Mouse (Mus musculus): ENCODE data around the gene Jam3.

Gene Jam3

GRCm38 (mm10) chr9:27109533-27110514, 45.4 kb downstream of the Jam3 start:
- peak; percentile 75 for DNase-seq

DNA sequence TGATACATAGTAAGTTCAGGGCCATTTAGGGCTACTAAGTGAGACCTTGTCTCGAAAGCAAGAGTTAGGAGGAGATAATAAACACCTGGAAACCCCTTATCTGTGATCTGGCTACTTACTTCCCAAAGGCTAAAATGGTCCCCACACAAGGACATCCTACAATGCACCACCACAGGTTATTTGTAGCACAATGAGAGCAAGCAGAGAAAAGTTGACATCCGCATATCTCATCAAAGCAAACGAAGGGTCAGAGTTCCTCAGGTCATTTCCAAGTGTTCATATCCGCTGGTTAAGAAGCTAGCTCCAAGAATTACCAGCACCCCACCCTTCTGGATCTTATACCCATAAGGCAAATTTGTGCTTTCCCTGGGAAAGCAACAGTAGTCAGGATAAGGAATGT, 46.8 kb downstream of the Jam3 start:
- DNase-seq = no peak

DNA sequence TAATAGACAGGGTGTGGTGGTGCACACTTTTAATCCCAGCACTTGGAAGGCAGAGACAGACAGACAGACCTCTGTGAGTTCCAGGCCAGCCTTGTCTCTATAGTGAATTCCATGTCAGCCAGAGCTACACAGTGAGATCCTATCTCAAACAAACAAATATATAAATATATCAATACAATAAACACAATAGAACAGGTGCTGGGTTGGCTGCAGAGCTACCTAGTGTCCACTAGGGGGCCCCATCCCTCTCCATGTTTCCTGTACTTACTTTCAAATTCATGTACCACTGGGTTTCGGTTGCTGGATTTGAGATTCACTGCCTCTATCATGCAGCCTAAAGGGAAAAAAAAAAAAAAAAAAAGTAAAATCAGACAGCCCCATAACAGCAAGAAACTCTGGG, 49.1 kb downstream of the Jam3 start:
- DNase-seq = peak; percentile 57

DNA sequence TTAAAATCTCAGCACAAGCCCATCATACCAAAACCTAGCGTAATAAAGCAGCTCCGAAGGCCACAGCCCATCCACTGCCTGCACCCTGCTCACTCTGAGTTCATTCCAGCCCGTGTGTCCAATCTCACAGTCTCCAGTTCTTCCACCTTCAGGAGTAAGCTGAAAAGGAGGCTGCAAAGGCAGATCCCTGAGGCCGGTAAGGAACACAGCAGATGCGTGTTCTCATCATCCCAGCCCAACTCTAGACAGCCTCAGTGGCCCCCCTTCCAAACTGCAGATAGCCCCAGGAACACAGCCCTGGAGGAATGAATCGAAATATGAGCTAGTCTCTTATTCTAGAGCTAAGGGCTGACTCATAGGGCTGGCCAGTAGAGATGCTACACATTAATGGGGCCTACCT, 53.8 kb downstream of the Jam3 start:
- DNase-seq = no peak

- no peak for DNase-seq
Observed at GRCm38 (mm10) chr9:27099474-27099873, 55.7 kb downstream of the Jam3 start.

GRCm38 (mm10) chr9:27098557-27098956, 56.7 kb downstream of the Jam3 start:
- DNase-seq = no peak

- DNase-seq = peak; percentile 10
Observed at GRCm38 (mm10) chr9:27098092-27098491, 57.1 kb downstream of the Jam3 start.

GRCm38 (mm10) chr9:27092916-27093315, 62.3 kb downstream of the Jam3 start:
- DNase-seq = no peak

DNA sequence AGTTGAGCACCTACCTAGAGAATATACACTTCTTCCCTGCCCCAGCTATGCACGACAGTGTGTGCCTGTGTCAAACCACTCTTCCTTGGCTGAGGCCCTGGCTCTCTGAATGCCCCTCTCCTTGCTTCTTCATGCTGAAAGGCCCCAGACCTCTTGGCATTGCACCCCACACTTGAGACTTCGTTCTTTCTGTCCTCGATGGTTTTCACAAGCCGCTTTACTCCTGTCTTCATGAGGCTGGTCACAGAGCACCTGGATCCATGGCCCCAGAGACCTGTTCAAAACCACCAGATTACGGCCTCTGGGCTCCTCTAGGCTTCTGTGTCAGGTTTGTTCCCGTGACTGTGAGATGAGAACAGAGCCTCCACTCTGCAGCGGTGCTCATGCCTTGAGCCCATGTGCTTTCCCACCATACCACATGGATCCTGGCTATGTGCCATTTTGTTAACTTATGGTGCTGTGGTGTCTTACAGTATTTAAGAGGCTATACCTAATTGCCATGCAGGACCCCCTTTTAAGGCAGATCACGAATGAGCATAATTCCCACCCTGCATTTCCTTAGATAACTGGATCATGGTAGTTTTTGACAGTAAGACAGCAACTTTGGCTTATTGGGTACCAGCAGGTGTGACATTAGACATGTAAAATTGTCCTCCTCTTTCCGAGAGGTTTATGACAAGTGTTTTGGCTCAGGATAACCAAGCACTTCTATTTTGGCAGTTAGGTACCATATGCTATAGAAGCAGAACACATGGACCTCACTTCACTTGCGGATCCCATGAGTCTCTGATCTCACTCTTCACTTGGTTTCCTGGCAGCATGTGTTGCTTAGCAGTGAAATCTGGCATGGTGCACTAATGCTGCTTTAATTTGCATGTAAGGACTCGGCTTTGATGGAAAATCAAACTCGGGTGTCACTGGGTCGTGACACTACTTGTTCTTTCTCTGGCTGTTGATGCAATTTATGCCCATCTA, 64.1 kb downstream of the Jam3 start:
- no peak for DNase-seq

GRCm38 (mm10) chr9:27090134-27090533, 65.1 kb downstream of the Jam3 start:
- no peak for DNase-seq

GRCm38 (mm10) chr9:27087402-27087801, 67.8 kb downstream of the Jam3 start:
- DNase-seq = no peak

GRCm38 (mm10) chr9:27086256-27086655, 69.0 kb downstream of the Jam3 start:
- no peak for DNase-seq

GRCm38 (mm10) chr9:27075812-27076211, 79.4 kb downstream of the Jam3 start:
- DNase-seq = no peak

DNA sequence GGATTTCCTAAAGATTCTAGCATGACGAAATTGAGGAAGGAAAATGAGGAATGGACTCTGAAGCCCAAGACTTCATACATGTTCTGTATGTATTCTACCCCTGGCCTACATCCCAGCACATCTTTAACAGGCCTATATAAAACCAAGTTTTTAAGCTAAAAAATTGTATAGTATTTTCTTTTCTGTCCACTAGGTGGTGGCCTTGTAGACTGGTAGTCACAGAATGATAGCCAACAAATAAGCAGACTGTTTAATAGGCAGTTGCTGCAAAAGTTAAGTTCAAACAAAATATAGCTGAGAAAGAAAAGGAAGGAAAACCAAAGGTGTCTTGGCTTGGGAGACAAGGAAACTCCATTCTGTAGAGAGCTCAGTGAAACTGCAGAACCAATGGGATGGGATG, 80.5 kb downstream of the Jam3 start:
- no peak for DNase-seq

DNA sequence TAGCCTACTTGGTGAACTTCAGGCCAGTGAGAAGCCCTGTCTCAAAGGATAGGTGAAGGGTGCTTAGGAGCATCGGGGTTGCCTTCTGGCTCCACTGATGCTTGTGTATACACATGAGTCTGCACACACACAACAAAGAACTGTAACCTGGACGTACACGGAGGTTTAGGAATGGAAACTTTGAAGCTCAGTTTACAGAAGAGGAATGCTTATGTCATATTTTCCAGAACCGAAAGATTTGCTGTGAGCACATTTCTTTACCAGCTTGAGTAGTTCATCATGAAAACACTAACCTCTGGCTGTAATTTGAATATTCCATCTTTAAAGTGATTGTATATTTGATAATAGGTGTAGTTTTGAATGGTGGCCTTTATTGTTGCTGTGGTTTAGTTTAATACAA, 84.3 kb downstream of the Jam3 start:
- DNase-seq = no peak

DNA sequence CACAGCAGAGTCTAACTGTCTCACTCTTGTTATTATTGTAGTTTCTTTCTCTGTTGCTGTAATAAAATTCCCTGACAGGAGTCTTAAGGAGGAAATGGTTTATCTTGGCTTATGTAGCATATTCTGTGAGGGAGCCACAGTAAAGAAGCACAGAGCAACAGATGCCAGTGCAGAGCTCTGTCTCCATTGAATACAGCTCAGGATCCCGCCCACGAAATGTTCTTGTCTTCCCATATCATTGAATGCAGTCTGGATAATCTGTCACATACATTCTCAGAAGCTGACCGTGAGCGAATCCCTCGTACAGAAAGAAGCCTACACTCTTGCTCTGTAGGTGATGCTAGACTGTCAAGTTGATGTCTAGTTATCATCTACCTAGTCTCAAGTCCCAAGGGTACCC, 96.9 kb downstream of the Jam3 start:
- DNase-seq = no peak

GRCm38 (mm10) chr9:27049492-27049891, 105.7 kb downstream of the Jam3 start:
- no peak for DNase-seq

Data from lung, postnatal 36 days (tissue).